ENCODE assay signal across 18 mouse cellular contexts in the genomic region with DNA sequence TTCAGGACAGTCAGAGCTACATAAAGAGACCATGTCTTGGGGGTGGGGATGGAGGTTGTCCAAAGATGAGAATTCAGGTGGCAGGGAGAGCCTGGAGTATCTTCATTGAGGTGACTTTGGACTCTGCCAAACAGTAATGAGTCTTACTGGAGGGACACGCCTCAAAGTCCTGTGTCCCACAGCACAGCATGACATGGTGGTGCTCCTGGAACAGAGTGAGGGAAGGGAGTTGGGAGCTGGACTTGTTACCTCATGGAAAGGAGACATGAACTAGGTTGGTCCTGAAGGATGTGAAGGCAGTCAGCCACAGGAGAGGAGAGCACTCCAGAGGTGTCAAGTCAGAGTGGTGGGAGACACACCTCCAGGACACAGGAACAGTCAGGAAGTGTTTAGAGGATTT.
"Had no signal": no experiment of that assay in that cellular context is flagged by ENCODE, and none has a peak within 500 bp of the region (broad histone marks: within the 10 kb centered on the region; RNA-seq: fewer than 3 reads in every experiment).

No protein-coding gene starts in this region.

- H3K27me3 ChIP-seq: midbrain, embryonic 12.5 days; neural tube, embryonic 13.5 days; neural tube, embryonic 15.5 days had no signal

- H3K4me1 ChIP-seq: midbrain, embryonic 12.5 days; neural tube, embryonic 13.5 days; neural tube, embryonic 15.5 days had no signal

- H3K9ac ChIP-seq: lung, embryonic 14.5 days; midbrain, embryonic 12.5 days; neural tube, embryonic 13.5 days; neural tube, embryonic 15.5 days had no signal

- H3K27ac ChIP-seq: midbrain, embryonic 10.5 days; midbrain, embryonic 12.5 days; neural tube, embryonic 13.5 days; neural tube, embryonic 15.5 days had no signal

- H3K4me2 ChIP-seq: lung, embryonic 14.5 days; midbrain, embryonic 12.5 days; neural tube, embryonic 13.5 days; neural tube, embryonic 15.5 days had no signal

- H3K9me3 ChIP-seq: midbrain, embryonic 10.5 days; midbrain, embryonic 12.5 days; neural tube, embryonic 13.5 days; neural tube, embryonic 15.5 days had no signal

- H3K36me3 ChIP-seq: midbrain, embryonic 10.5 days; midbrain, embryonic 12.5 days; neural tube, embryonic 13.5 days; neural tube, embryonic 15.5 days had no signal

- ATAC-seq: midbrain, embryonic 16.5 days had no signal

- DNase-seq: lung, embryonic 14.5 days; lung, postnatal 10 days; lung, postnatal 4 days; midbrain, embryonic 14.5 days; retina, postnatal 1 day; right cerebral cortex, adult 18-20 months; right cerebral cortex, postnatal 25 days; right cerebral cortex, postnatal 4 days; spleen, adult 18-20 months; thymus, adult 18-20 months; thymus, postnatal 14 days; thymus, postnatal 36 days had no signal

- H3K4me3 ChIP-seq: midbrain, embryonic 10.5 days; midbrain, embryonic 12.5 days; myocyte; neural tube, embryonic 13.5 days; neural tube, embryonic 15.5 days had no signal
